ENCODE assay signal across 17 mouse cellular contexts in genomic region chr2:31869692-31870091, GRCm38 (mm10). TPM values are rescaled to one million over a fixed set of nuclear protein-coding genes. Genes with fewer than 3 reads are reported as not detected.
DNase-seq lines count a peak whose midpoint lies in the region; TF ChIP-seq lines count a peak whose summit lies in the region.
"Had no signal": no experiment of that assay in that cellular context is flagged by ENCODE, and none has a peak within 500 bp of the region (broad histone marks: within the 10 kb centered on the region; RNA-seq: fewer than 3 reads in every experiment).

No protein-coding gene starts in this region.

- H3K4me2 ChIP-seq in myocyte (ENCODE audit: low read depth): no peak overlapping the region

- no peak overlapping the region for H3ac ChIP-seq in myocyte (ENCODE audit: control insufficient read depth, insufficient read length)

- no peak overlapping the region for H3K4me3 ChIP-seq in myocyte

- H3K36me3 ChIP-seq in myocyte (ENCODE audit: control insufficient read depth, insufficient read depth): no peaks in the 10 kb centered on the region
- H3K36me3 ChIP-seq: G1E had no signal

- no peak for DNase-seq in cerebellum, postnatal 25 days
- DNase-seq: adrenal gland, adult 2 months; adrenal gland, adult 8-10 months; adrenal gland, postnatal 10 days; adrenal gland, postnatal 14 days; adrenal gland, postnatal 25 days; adrenal gland, postnatal 36 days; B cell, adult 2 months; cerebellum, adult 11 months; cerebellum, adult 11-12 months; cerebellum, adult 18-20 months; cerebellum, adult 2 months had no signal

- peaks cover 16% of the 10 kb centered on the region for H3K27me3 ChIP-seq in myocyte (ENCODE audit: control insufficient read depth, insufficient read depth, insufficient read length)

- no peak for TF ChIP-seq POLR2A in myocyte (IDR thresholded peaks at IDR 0.05; ENCODE audit: insufficient read length, low read depth)

- no peaks in the 10 kb centered on the region for H3K79me2 ChIP-seq in myocyte (ENCODE audit: control insufficient read depth, insufficient read depth)

TF ChIP-seq in myocyte, 11 proteins besides CTCF, POLR2A, EP300 and RAD21:
- peak in 2 of 3 experiments; percentile 71 to 86 for TF ChIP-seq MYOD1 (IDR thresholded peaks at IDR 0.05; ENCODE audit: control insufficient read depth in 1 of 3, insufficient read length in 2 of 3, low read depth in 2 of 3)
- TF ChIP-seq TCF3 (IDR thresholded peaks at IDR 0.05; ENCODE audit: insufficient read length, low read depth): peak; percentile 52
- TF ChIP-seq MYOG (IDR thresholded peaks at IDR 0.05; ENCODE audit: control insufficient read depth in 1 of 3, insufficient read depth in 1 of 3, insufficient read length in 2 of 3, low read depth in 2 of 3): peak in 2 of 3 experiments; percentile 67 to 82
- TF ChIP-seq E2F4 (IDR thresholded peaks at IDR 0.05; ENCODE audit: insufficient read depth): no peak

RNA-seq across cellular contexts. Expression of gene Lamc3, which starts 17.4 kb away (rescaled TPM):
- polyA plus RNA-seq in myocyte (2012; fragmentation: generic; extraction: Trizol): 0.22 TPM
- polyA plus RNA-seq: activated CD4-positive, CD25-positive, alpha-beta regulatory T cell, adult 4 months; CD4-positive, CD25-positive, alpha-beta regulatory T cell, adult 4 months; G1E had no signal

RNA-seq across cellular contexts. Expression of gene Fibcd1, which starts 23.9 kb away (rescaled TPM):
- polyA plus RNA-seq in myocyte (2012; fragmentation: generic; extraction: Trizol): 0.13 TPM
- polyA plus RNA-seq: activated CD4-positive, CD25-positive, alpha-beta regulatory T cell, adult 4 months; G1E had no signal

RNA-seq across cellular contexts. Expression of gene Qrfp, which starts 59.3 kb away (rescaled TPM):
- 1.5 TPM for polyA plus RNA-seq in myocyte (2012; fragmentation: generic; extraction: Trizol)
- polyA plus RNA-seq: adrenal gland, adult 2 months; cerebellum, adult 2 months; G1E; Patski had no signal
